Mouse (Mus musculus) heart, postnatal 0 days (tissue): Measurements from ENCODE around the gene Ggt7.

Experiments used
- CTCF ChIP-seq: IDR thresholded peaks from 2 replicates; pipeline ENCODE4 v1.5.1; 2016; ENCODE audit warnings: antibody characterized with exemption, control low read depth, low read depth
- EP300 ChIP-seq: IDR thresholded peaks from 2 replicates; pipeline ENCODE4 v1.6.1; 2016; ENCODE audit warnings: antibody characterized with exemption, low read depth

GRCm38 (mm10) chr2:155502596-155502995 lies 15.4 kb downstream of the Ggt7 start:
- TF ChIP-seq EP300 = no peak
- TF ChIP-seq CTCF = no peak
